Mouse (Mus musculus) c-Kit-negative CD71-positive TER-119-positive erythroid progenitor cells, embryonic 14.5 days (primary cell): ENCODE measurements around the gene Gm10153.
"Not testable (repeated sequence)": the region's sequence is repeated elsewhere in the genome, so short reads cannot be mapped to it uniquely, and the experiment has no call there.

Experiments used
- DNase-seq: peaks from one replicate; pipeline ENCODE4 v3.0.0-alpha.2; 2013; ENCODE audit warnings: low read depth, low spot score

Gene Gm10153

GRCm38 (mm10) chr7:142190289-142190688 lies at the start of gene Gm10153:
Gm10153 (minus strand) TSS chr7:142190389.
- DNase-seq, result no peak

GRCm38 (mm10) chr7:142231540-142231939 lies 41.4 kb upstream of the Gm10153 start:
- no peak for DNase-seq

GRCm38 (mm10) chr7:142229871-142230270 lies 39.7 kb upstream of the Gm10153 start, which contains the start of gene Krtap5-5:
Krtap5-5 (minus strand) TSS chr7:142229971.
- not testable (repeated sequence) for DNase-seq

GRCm38 (mm10) chr7:142224518-142224917 lies 34.3 kb upstream of the Gm10153 start:
- DNase-seq, result no peak

- DNase-seq, result not testable (repeated sequence)
Measured at GRCm38 (mm10) chr7:142212136-142212535, 21.9 kb upstream of the Gm10153 start.

- no peak for DNase-seq
Measured at GRCm38 (mm10) chr7:142211559-142211958, 21.4 kb upstream of the Gm10153 start, which contains the start of gene Gm7579. Gm7579 (plus strand) TSS chr7:142211859.

- DNase-seq, result not testable (repeated sequence)
Measured at GRCm38 (mm10) chr7:142206891-142207290, 16.7 kb upstream of the Gm10153 start.

GRCm38 (mm10) chr7:142205488-142205887 lies 15.3 kb upstream of the Gm10153 start:
- DNase-seq, result no peak

GRCm38 (mm10) chr7:142201064-142201463 lies 10.9 kb upstream of the Gm10153 start, which contains the start of gene Krtap5-3:
Krtap5-3 (plus strand) TSS chr7:142201364.
- no peak for DNase-seq

GRCm38 (mm10) chr7:142198748-142199147 lies 8.6 kb upstream of the Gm10153 start:
- DNase-seq, result no peak

- no peak for DNase-seq
Measured at GRCm38 (mm10) chr7:142188156-142188555, 2.0 kb downstream of the Gm10153 start.

GRCm38 (mm10) chr7:142181021-142181420 lies 9.2 kb downstream of the Gm10153 start:
- no peak for DNase-seq

GRCm38 (mm10) chr7:142178685-142179084 lies 11.5 kb downstream of the Gm10153 start:
- DNase-seq, result no peak

GRCm38 (mm10) chr7:142175905-142176304 lies 14.3 kb downstream of the Gm10153 start, which contains the start of gene Krtap5-2:
Krtap5-2 (minus strand) TSS chr7:142176005.
- not testable (repeated sequence) for DNase-seq

GRCm38 (mm10) chr7:142169836-142170235 lies 20.4 kb downstream of the Gm10153 start:
- peak; percentile 19 for DNase-seq

GRCm38 (mm10) chr7:142165639-142166038 lies 24.6 kb downstream of the Gm10153 start, which contains the start of gene Gm4553:
Gm4553 (minus strand) TSS chr7:142165739.
- DNase-seq, result not testable (repeated sequence)

- DNase-seq, result no peak
Measured at GRCm38 (mm10) chr7:142159366-142159765, 30.8 kb downstream of the Gm10153 start.

GRCm38 (mm10) chr7:142157013-142157412 lies 33.2 kb downstream of the Gm10153 start, which contains the start of gene Gm29735:
Gm29735 (minus strand) TSS chr7:142157113.
- DNase-seq, result not testable (repeated sequence)

- DNase-seq, result no peak
Measured at GRCm38 (mm10) chr7:142155308-142155707, 34.9 kb downstream of the Gm10153 start.

GRCm38 (mm10) chr7:142152191-142152590 lies 38.0 kb downstream of the Gm10153 start:
- no peak for DNase-seq

- no peak for DNase-seq
Measured at GRCm38 (mm10) chr7:142148633-142149032, 41.6 kb downstream of the Gm10153 start.

GRCm38 (mm10) chr7:142146033-142146432 lies 44.2 kb downstream of the Gm10153 start:
- peak; percentile 6 for DNase-seq

GRCm38 (mm10) chr7:142145413-142145940 lies 44.7 kb downstream of the Gm10153 start:
- DNase-seq, result no peak
